ENCODE assay signal across 30 mouse cellular contexts in the genomic region with DNA sequence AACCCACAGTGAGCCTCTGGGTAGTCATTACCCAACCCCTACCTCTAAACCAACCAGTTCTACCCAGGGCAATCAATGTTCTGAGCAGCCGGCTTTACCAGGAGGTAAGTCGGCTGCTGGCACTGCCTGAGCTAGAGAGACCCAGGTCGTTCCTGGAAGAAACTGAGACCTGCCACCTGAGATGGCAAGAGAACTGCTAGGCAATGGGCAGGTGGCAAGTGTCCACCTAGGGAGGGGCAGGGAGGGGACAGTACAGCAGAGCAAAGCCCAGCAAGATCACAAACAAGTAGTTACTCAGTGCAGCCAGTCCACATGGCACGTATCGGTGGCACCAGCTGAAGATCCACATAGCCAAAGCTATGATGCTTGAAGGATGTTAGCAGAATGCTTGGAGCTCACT.
"Had no signal": no experiment of that assay in that cellular context is flagged by ENCODE, and none has a peak within 500 bp of the region (broad histone marks: within the 10 kb centered on the region; RNA-seq: fewer than 3 reads in every experiment).

No protein-coding gene starts in this region.

- H3K4me3 ChIP-seq: heart, embryonic 12.5 days; heart, embryonic 13.5 days; heart, embryonic 15.5 days; hindbrain, embryonic 10.5 days; hindbrain, embryonic 12.5 days; hindbrain, embryonic 13.5 days; hindbrain, embryonic 15.5 days; intestine, embryonic 15.5 days; kidney, embryonic 15.5 days; layer of hippocampus, adult 2 months; left cerebral cortex, adult 2 months had no signal

- H3K27ac ChIP-seq: heart, embryonic 13.5 days; heart, embryonic 15.5 days; hindbrain, embryonic 12.5 days; hindbrain, embryonic 13.5 days; hindbrain, embryonic 14.5 days; hindbrain, embryonic 15.5 days; hindbrain, postnatal 0 days; intestine, embryonic 15.5 days; kidney, embryonic 15.5 days; kidney, postnatal 0 days; layer of hippocampus, adult 2 months; left cerebral cortex, adult 2 months had no signal

- DNase-seq: heart, postnatal 10 days; heart, postnatal 14 days; heart, postnatal 36 days; heart, postnatal 4 days; kidney, adult 11 months; kidney, adult 18-20 months; kidney, adult 2 months; kidney, adult 8-10 months; kidney, adult 9 months; kidney, postnatal 10 days; kidney, postnatal 14 days; kidney, postnatal 25 days; kidney, postnatal 36 days; kidney, postnatal 4 days; layer of hippocampus, adult 9-11 months; layer of hippocampus, postnatal 36 days had no signal
